Mouse (Mus musculus) heart, embryonic 11.5 days (tissue): Measurements from ENCODE around the gene Zmiz1. TPM values are rescaled to one million over a fixed set of nuclear protein-coding genes. Genes with fewer than 3 reads are reported as not detected.

Experiments used
- ATAC-seq: fragments of 200-750 bp; cut with Nextera tagmentation; replicated peaks from 2 replicates; pipeline ENCODE4 v1.8.0; 2017; ENCODE audit warnings: moderate library complexity; ENCODE audit not compliant: insufficient number of reproducible peaks, low FRiP score, low TSS enrichment
- H3K27ac ChIP-seq: fragments of 300-500 bp; sonication (generic); 2 replicates; pipeline ENCODE4 v1.5.1; 2014; ENCODE audit warnings: mild to moderate bottlenecking, low read depth, low read length
- H3K27me3 ChIP-seq: fragments of 300-500 bp; sonication (generic); 2 replicates; pipeline ENCODE4 v1.6.1; 2014; ENCODE audit warnings: mild to moderate bottlenecking, low read length, mixed read lengths; ENCODE audit not compliant: control insufficient read depth, insufficient read depth
- H3K36me3 ChIP-seq: fragments of 300-500 bp; sonication (generic); 2 replicates; pipeline ENCODE4 v1.6.1; 2014; ENCODE audit warnings: mild to moderate bottlenecking, low read length, moderate library complexity, mixed read lengths; ENCODE audit not compliant: control insufficient read depth, insufficient read depth
- H3K4me1 ChIP-seq: fragments of 300-500 bp; sonication (generic); 2 replicates; pipeline ENCODE4 v1.6.1; 2014; ENCODE audit warnings: low read length; ENCODE audit not compliant: control insufficient read depth, insufficient read depth
- H3K4me2 ChIP-seq: fragments of 300-500 bp; sonication (generic); 2 replicates; pipeline ENCODE4 v1.6.1; 2014; ENCODE audit warnings: mild to moderate bottlenecking, moderate library complexity
- H3K4me3 ChIP-seq: fragments of 300-500 bp; sonication (generic); 2 replicates; pipeline ENCODE4 v1.5.1; 2014; ENCODE audit warnings: low read depth, low read length
- H3K9ac ChIP-seq: fragments of 300-500 bp; sonication (generic); 2 replicates; pipeline ENCODE4 v1.6.1; 2014; ENCODE audit warnings: mild to moderate bottlenecking, low read depth, low read length, moderate library complexity
- H3K9me3 ChIP-seq: fragments of 300-500 bp; sonication (generic); replicated peaks from 2 replicates; pipeline ENCODE4 v1.6.1; 2016; ENCODE audit warnings: low read length; ENCODE audit not compliant: control insufficient read depth
- WGBS: fragments of 180-500 bp; shearing (Covaris S2); extraction: QIAGEN DNeasy Blood & Tissue Kit; methylation state at CpG from one replicate; pipeline ENCODE4 v1.1.7; 2014; ENCODE audit not compliant: insufficient replicate concordance; 5-methylcytosine and 5-hydroxymethylcytosine counted together
- polyA plus RNA-seq: library from polyadenylated mRNA; unstranded; fragments of >200 nt; fragmentation: Nextera tagmentation; extraction: Ambion mirVana; gene quantifications from 2 replicates; pipeline ENCODE4 v1.2.1, GENCODE M21; 2014

Gene Zmiz1
- polyA plus RNA-seq, 1 experiment from 2014 or later = 34.9 TPM

DNA sequence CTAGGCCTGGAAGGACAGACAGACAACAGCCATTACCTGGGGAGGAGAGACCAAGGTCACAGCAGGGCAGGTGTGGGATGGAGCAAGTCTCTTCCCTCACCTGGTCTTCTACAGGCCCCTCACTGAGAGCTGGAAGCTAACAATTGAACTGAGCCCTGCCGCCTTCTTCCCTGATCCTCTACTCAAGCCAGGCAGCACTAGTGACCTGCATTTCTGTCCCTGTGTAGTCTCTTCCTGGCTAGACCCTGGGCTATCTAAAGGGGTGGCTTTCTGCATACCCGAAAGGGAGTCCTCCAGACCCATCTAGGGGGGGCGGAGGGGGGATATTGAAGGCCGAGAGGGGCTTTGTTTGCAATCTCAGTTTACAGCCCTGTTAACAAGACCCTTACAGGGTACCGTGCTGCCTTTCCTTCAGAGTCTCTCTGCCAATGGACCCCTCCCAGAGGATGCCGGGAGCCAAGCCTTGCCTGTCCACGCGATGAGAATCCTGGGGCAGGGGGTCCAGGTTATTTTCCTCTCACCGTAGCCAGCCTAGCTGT lies 152.2 kb downstream of the Zmiz1 start:
- no peak for ATAC-seq
- H3K4me3 ChIP-seq = no peak overlapping the region
- WGBS = 50% methylated on average over 9 of the region's 9 CpGs
- H3K4me1 ChIP-seq = peaks cover 75% of the 10 kb centered on the region
- H3K4me2 ChIP-seq = peak overlapping the region; percentile 37
- no peaks in the 10 kb centered on the region for H3K27me3 ChIP-seq
- H3K27ac ChIP-seq = peak overlapping the region; percentile 71
- no peaks in the 10 kb centered on the region for H3K9me3 ChIP-seq
- H3K36me3 ChIP-seq = 0 out of 2 replicates have a peak, but pooled peaks cover 2% of the 10 kb centered on the region
- no peak overlapping the region for H3K9ac ChIP-seq

- peak overlapping the region; percentile 6; the same call in 1 of the 2 replicates for H3K4me2 ChIP-seq
Measured at GRCm38 (mm10) chr14:25611815-25612698, 153.1 kb downstream of the Zmiz1 start.

GRCm38 (mm10) chr14:25613942-25614575 lies 155.1 kb downstream of the Zmiz1 start:
- Histone ChIP-seq H3K9ac (no peak overlapping the region), H3K9me3 (no peaks in the 10 kb centered on the region), H3K36me3 (0 out of 2 replicates have a peak, but pooled peaks cover 7% of the 10 kb centered on the region), H3K4me2 (0 out of 2 replicates have a peak overlapping the region, but pooled peaks have one; percentile 4), H3K4me1 (peaks cover 69% of the 10 kb centered on the region), H3K27ac (peak overlapping the region; percentile 22; the same call in 1 of the 2 replicates), H3K27me3 (no peaks in the 10 kb centered on the region), H3K4me3 (no peak overlapping the region)
- no peak for ATAC-seq
- WGBS = 92% methylated on average over 8 of the region's 8 CpGs

More at GRCm38 (mm10) chr14:25611815-25612698, 153.1 kb downstream of the Zmiz1 start:
- H3K27ac ChIP-seq = peak overlapping the region; percentile 71
- H3K4me3 ChIP-seq = no peak overlapping the region
- H3K36me3 ChIP-seq = 0 out of 2 replicates have a peak, but pooled peaks cover 2% of the 10 kb centered on the region
- 60% methylated on average over 10 of the region's 10 CpGs for WGBS
- H3K9me3 ChIP-seq = no peaks in the 10 kb centered on the region
- no peaks in the 10 kb centered on the region for H3K27me3 ChIP-seq
- no peak for ATAC-seq
- H3K9ac ChIP-seq = peak overlapping the region; percentile 34; the same call in 1 of the 2 replicates
- peaks cover 76% of the 10 kb centered on the region for H3K4me1 ChIP-seq

- peak overlapping the region; percentile 22 for H3K27ac ChIP-seq
- WGBS = 56% methylated on average over 5 of the region's 5 CpGs
- no peak overlapping the region for H3K4me2 ChIP-seq
- no peaks in the 10 kb centered on the region for H3K27me3 ChIP-seq
- no peak overlapping the region for H3K4me3 ChIP-seq
- ATAC-seq = no peak
- no peaks in the 10 kb centered on the region for H3K9me3 ChIP-seq
- H3K4me1 ChIP-seq = peaks cover 66% of the 10 kb centered on the region
- H3K9ac ChIP-seq = no peak overlapping the region
- H3K36me3 ChIP-seq = 0 out of 2 replicates have a peak, but pooled peaks cover 7% of the 10 kb centered on the region
Measured at GRCm38 (mm10) chr14:25614684-25615083, 155.7 kb downstream of the Zmiz1 start.

DNA sequence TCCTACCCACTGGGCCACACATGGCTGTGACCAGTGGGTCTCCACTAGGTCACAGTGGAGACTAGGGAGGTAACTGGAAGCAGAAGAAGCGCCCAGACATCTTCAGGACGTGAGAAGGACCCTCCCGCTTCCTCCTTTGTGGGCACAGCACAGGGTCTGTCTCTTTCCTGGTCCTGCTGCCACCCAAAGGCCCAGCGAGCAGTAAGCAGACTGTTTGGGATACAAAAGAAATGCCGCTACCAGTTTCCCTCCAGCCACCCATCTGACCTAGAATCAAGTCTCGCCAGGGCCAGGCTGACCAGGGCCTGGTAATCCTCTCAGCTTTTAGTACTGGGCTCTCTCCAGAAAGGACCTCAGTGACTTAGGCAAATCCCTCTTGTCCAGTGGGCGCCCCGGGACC lies 156.6 kb downstream of the Zmiz1 start:
- WGBS = 89% methylated on average over 8 of the region's 8 CpGs
- H3K9ac ChIP-seq = no peak overlapping the region

GRCm38 (mm10) chr14:25616009-25616723 lies 157.2 kb downstream of the Zmiz1 start:
- peaks cover 7% of the 10 kb centered on the region; the same call in 1 of the 2 replicates for H3K36me3 ChIP-seq
- 80% methylated on average over 15 of the region's 15 CpGs for WGBS
- H3K4me1 ChIP-seq = peaks cover 64% of the 10 kb centered on the region

More for the DNA sequence above, 156.6 kb downstream of the Zmiz1 start:
- no peak overlapping the region for H3K4me2 ChIP-seq
- H3K27me3 ChIP-seq = no peaks in the 10 kb centered on the region
- H3K9me3 ChIP-seq = no peaks in the 10 kb centered on the region
- ATAC-seq = no peak
- 0 out of 2 replicates have a peak, but pooled peaks cover 7% of the 10 kb centered on the region for H3K36me3 ChIP-seq
- H3K27ac ChIP-seq = no peak overlapping the region; the same call in 1 of the 2 replicates
- H3K4me1 ChIP-seq = peaks cover 64% of the 10 kb centered on the region
- H3K4me3 ChIP-seq = no peak overlapping the region

DNA sequence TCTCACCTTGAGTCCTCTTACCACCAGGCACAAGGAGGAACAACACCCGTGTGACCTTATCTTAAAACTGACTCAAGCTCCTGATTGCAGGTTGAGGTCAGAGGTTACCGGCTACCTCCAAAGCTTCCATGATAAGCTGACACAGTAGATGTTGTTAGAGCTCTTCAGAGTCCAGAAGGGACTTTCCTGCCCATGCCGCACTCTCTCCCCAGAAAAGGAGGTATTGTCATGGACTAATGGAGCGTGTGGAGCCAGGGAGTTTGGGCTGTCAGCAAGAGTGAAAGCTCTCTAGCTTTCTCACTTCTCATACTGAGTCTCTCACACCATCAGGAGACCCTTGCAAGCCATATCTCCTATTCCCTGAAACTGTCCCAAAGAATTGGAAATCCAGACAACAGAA lies 158.3 kb downstream of the Zmiz1 start:
- 42% methylated on average over 4 of the region's 4 CpGs for WGBS
- no peaks in the 10 kb centered on the region for H3K27me3 ChIP-seq
- ATAC-seq = no peak
- no peak overlapping the region for H3K27ac ChIP-seq
- no peak overlapping the region for H3K4me3 ChIP-seq
- H3K4me1 ChIP-seq = peaks cover 64% of the 10 kb centered on the region
- peaks cover 7% of the 10 kb centered on the region; the same call in 1 of the 2 replicates for H3K36me3 ChIP-seq
- H3K9ac ChIP-seq = no peak overlapping the region
- H3K9me3 ChIP-seq = no peaks in the 10 kb centered on the region
- no peak overlapping the region for H3K4me2 ChIP-seq

More at GRCm38 (mm10) chr14:25616009-25616723, 157.2 kb downstream of the Zmiz1 start:
- no peak overlapping the region; the same call in 1 of the 2 replicates for H3K27ac ChIP-seq
- no peak for ATAC-seq
- no peak overlapping the region for H3K4me2 ChIP-seq
- H3K27me3 ChIP-seq = no peaks in the 10 kb centered on the region
- H3K4me3 ChIP-seq = no peak overlapping the region
- H3K9me3 ChIP-seq = no peaks in the 10 kb centered on the region
- H3K9ac ChIP-seq = no peak overlapping the region
